Mouse (Mus musculus): ENCODE measurements around the gene Capza1. TPM values are rescaled to one million over a fixed set of nuclear protein-coding genes. Genes with fewer than 3 reads are reported as not detected.

Capza1 gene
- polyA plus RNA-seq, 1 experiment from 2014 or later, result 157 TPM

DNA sequence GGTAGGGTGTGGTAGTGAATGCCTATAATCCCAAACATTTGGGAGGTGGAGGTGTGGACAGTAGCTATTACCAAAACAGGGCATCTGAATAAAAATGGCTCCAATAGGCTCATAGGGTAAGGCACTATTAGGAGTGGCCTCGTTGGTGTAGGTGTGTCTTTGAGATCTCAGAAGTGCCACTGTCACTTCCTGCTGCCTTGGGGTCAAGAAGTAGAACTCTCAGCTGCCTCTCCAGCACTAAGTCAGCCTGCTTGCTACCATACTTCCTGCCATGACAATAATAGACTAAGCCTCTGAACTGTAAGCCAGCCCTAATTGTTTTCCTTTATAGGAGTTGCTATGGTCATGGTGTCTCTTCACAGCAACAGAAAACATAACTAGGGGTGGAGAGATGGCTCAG lies 8.2 kb downstream of the Capza1 start:
- 96% methylated on average over 1 of the region's 1 CpGs for WGBS
- Histone ChIP-seq H3K4me2 (no peak overlapping the region), H3K9ac (no peak overlapping the region), H3K9me3 (no peaks in the 10 kb centered on the region), H3K4me1 (peaks cover 2% of the 10 kb centered on the region), H3K4me3 (no peak overlapping the region), H3K27me3 (replicated peaks) (no peaks in the 10 kb centered on the region), H3K27ac (no peak overlapping the region), H3K36me3 (replicated peaks) (no peaks in the 10 kb centered on the region)
- no peak for ATAC-seq (replicated peaks)

DNA sequence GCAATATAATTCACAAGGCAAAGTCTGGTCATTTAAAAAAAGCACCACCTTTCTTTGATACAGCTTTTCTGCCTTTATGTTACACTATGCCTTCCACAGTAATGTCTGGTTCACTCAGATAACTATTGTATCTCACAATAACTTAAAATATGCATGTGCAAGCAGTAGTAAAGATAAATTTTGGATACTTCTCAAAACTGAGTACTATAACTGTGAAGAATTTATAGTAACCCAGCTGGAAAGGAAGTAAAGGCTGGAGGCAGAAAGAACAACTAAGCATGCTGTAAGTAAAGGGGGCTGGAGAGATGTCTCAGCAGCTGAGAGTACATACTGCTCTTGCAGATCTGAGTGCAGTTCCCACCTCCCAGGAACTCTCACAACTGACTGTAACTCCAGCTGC lies 9.4 kb downstream of the Capza1 start:
- Histone ChIP-seq H3K27ac (no peak overlapping the region), H3K4me3 (no peak overlapping the region), H3K4me2 (no peak overlapping the region), H3K9me3 (no peaks in the 10 kb centered on the region), H3K9ac (no peak overlapping the region), H3K27me3 (replicated peaks) (no peaks in the 10 kb centered on the region), H3K36me3 (replicated peaks) (no peaks in the 10 kb centered on the region), H3K4me1 (no peaks in the 10 kb centered on the region)
- no peak for ATAC-seq (replicated peaks)

DNA sequence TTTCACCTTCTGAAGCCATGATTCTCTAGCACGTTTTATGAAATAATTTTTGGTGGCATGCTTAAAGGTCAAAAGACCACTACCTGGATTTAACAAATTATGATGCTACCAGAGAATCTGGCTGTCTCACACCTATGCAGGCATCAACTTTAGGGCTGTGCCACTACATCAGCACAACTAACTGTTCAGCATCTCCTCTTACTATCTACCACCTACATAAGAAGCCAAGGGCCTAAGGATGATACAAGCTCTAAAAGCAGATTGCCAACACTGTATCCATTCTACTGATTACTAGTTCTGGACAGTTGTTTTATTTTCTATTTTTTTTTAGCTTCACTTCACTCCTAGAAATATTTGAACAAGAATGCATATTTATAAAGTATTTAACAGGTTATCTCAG lies 9.8 kb downstream of the Capza1 start:
- no peaks in the 10 kb centered on the region for H3K9me3 ChIP-seq
- H3K4me1 ChIP-seq, result no peaks in the 10 kb centered on the region
- no peak for ATAC-seq (replicated peaks)
- no peak overlapping the region for H3K9ac ChIP-seq
- H3K4me2 ChIP-seq, result no peak overlapping the region
- no peak overlapping the region for H3K4me3 ChIP-seq
- 95% methylated on average over 1 of the region's 1 CpGs for WGBS
- no peaks in the 10 kb centered on the region for H3K27me3 ChIP-seq (replicated peaks)
- H3K27ac ChIP-seq, result no peak overlapping the region
- H3K36me3 ChIP-seq (replicated peaks), result no peaks in the 10 kb centered on the region

DNA sequence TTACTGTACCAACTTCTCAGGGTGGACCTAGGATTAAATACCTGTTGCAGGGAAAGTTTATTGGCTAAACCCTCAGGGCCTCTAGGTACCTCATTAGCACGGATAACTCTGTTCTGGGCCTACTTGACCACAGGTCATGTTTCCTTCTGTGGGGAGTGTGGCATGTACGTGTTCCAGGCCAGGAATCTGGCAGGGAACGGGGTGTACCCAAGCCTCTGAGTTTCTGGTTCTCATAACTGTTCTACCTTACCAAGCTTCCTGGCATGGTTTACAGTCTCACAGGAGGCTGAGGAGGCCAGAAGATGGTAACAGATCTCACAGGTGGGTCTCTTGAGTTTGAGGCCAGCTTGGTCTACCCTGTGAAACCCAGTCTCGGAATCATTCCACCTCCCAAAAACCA lies 17.7 kb downstream of the Capza1 start:
- Histone ChIP-seq H3K4me2 (no peak overlapping the region), H3K9ac (no peak overlapping the region), H3K9me3 (no peaks in the 10 kb centered on the region), H3K27me3 (replicated peaks) (no peaks in the 10 kb centered on the region), H3K27ac (no peak overlapping the region), H3K36me3 (replicated peaks) (peaks cover 16% of the 10 kb centered on the region), H3K4me3 (no peak overlapping the region), H3K4me1 (no peaks in the 10 kb centered on the region)
- ATAC-seq (replicated peaks), result no peak
- 94% methylated on average over 4 of the region's 4 CpGs for WGBS

DNA sequence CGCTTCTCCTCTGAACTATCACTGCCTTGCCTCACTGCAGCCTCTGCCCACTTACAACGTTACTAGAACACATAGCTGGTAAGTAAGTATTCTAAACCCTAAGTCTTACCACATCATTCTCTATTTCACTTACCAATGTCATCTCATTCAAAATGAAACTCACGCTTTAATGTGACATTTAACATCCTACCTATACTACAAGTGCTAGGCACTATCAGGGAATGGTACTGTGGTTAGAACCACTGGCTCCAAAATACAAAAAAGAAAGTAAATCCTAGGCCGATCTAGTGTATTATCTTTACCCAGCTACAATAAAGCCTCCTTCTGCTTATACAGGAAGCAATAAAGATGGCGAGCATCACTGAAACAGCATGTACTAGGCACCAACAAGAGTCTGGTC lies 23.3 kb downstream of the Capza1 start:
- H3K4me1 ChIP-seq, result no peaks in the 10 kb centered on the region
- H3K27ac ChIP-seq, result no peak overlapping the region
- H3K36me3 ChIP-seq (replicated peaks), result peaks cover 27% of the 10 kb centered on the region
- H3K4me2 ChIP-seq, result no peak overlapping the region
- no peaks in the 10 kb centered on the region for H3K9me3 ChIP-seq
- H3K4me3 ChIP-seq, result no peak overlapping the region
- H3K27me3 ChIP-seq (replicated peaks), result no peaks in the 10 kb centered on the region
- no peak for ATAC-seq (replicated peaks)
- 97% methylated on average over 5 of the region's 5 CpGs for WGBS
- H3K9ac ChIP-seq, result no peak overlapping the region

DNA sequence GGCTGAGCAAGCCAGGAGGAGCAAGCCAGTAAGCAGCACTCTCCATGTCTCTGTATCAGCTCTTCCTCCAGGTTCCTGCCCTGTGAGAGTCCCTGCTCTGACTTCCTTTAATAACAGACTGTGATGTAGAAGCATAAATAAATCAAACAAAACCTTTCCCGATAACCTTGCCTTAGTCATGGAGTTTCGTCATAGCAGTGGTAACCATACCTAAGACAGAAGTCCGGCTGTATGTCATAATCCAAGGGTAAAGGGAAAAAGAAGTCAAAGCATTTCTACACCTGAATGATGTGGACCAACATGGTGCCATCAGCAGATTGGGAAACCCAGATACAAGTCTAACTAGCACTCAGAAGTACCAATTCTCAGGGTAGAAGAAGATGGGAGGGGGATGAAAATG lies 28.5 kb downstream of the Capza1 start:
- no peak overlapping the region for H3K4me2 ChIP-seq
- H3K4me1 ChIP-seq, result no peaks in the 10 kb centered on the region
- 95% methylated on average over 3 of the region's 3 CpGs for WGBS
- H3K27me3 ChIP-seq (replicated peaks), result no peaks in the 10 kb centered on the region
- H3K9ac ChIP-seq, result no peak overlapping the region
- no peak overlapping the region for H3K4me3 ChIP-seq
- H3K9me3 ChIP-seq, result no peaks in the 10 kb centered on the region
- H3K27ac ChIP-seq, result no peak overlapping the region
- peaks cover 39% of the 10 kb centered on the region for H3K36me3 ChIP-seq (replicated peaks)
- no peak for ATAC-seq (replicated peaks)

DNA sequence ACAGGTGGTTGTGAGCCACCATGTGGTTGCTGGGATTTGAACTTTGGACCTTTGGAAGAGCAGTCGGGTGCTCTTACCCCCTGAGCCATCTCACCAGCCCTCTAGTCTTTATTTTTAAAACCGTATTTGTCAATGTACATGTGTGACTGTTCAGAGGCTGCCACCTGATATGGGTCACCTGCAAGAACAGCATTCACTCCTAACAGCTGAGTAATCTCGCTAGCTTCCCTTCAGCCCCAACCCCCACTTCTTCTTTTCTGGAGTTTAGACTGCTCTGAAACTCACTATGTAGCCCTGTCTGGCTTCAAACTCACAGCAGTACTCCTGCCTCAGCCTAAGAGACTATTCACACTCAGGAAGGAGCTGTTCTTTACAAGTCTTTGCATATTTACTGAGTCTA lies 41.9 kb downstream of the Capza1 start:
- Histone ChIP-seq H3K4me3 (no peak overlapping the region), H3K27ac (no peak overlapping the region), H3K9ac (no peak overlapping the region), H3K4me1 (peaks cover 8% of the 10 kb centered on the region), H3K36me3 (replicated peaks) (peaks cover 9% of the 10 kb centered on the region; the same call in 1 of the 2 replicates), H3K4me2 (no peak overlapping the region), H3K27me3 (replicated peaks) (no peaks in the 10 kb centered on the region), H3K9me3 (no peaks in the 10 kb centered on the region)
- ATAC-seq (replicated peaks), result no peak
- 94% methylated on average over 3 of the region's 3 CpGs for WGBS

DNA sequence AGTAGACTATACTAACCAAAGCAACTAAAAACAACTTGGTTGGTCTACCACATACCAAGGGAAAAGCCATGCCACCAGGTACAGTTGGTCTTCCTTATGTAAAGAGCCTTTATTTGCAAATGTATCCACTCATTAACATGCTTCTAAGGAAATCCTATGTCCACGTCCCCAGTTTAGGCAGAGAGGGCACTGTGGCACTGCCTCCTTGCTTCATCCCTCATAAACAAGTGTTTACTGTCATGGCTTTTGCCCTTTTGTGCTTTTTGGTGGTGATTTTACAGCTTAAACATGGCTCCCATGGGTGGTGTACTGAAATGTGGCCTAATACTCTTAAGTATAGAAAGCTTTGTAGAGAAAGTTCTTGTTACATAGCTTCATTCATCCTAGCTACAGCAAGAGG lies 43.9 kb downstream of the Capza1 start:
- no peaks in the 10 kb centered on the region for H3K27me3 ChIP-seq (replicated peaks)
- H3K9me3 ChIP-seq, result no peaks in the 10 kb centered on the region
- no peak for ATAC-seq (replicated peaks)
- no peak overlapping the region for H3K27ac ChIP-seq
- no peak overlapping the region for H3K4me3 ChIP-seq
- no peak overlapping the region for H3K4me2 ChIP-seq
- H3K9ac ChIP-seq, result no peak overlapping the region
- WGBS, result 45% methylated on average over 1 of the region's 1 CpGs
- peaks cover 17% of the 10 kb centered on the region for H3K4me1 ChIP-seq
- H3K36me3 ChIP-seq (replicated peaks), result peaks cover 3% of the 10 kb centered on the region; the same call in 1 of the 2 replicates

DNA sequence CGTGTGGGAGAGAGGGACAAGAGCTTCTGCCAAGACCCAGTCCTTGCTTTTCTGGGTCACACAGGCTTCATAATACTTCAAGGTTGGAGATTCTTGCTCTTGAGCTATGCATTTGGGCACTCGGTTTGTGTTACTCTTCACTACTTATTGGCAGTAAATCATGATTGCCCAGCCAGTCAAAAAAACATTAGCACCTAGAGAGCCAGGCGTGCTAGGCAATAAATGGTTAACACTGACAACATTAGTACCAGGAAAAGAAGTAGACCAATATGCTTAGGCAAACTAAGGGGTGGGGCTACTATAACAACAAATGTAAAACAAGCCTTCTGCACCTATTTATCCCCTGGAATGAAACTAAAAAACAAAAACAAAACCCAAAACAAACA lies 45.6 kb downstream of the Capza1 start:
- no peaks in the 10 kb centered on the region for H3K27me3 ChIP-seq (replicated peaks)
- no peaks in the 10 kb centered on the region for H3K36me3 ChIP-seq (replicated peaks)
- H3K9me3 ChIP-seq, result no peaks in the 10 kb centered on the region
- WGBS, result 14% methylated on average over 3 of the region's 3 CpGs
- H3K4me2 ChIP-seq, result peak overlapping the region; percentile 91
- H3K27ac ChIP-seq, result no peak overlapping the region
- H3K9ac ChIP-seq, result no peak overlapping the region
- H3K4me1 ChIP-seq, result peaks cover 17% of the 10 kb centered on the region
- ATAC-seq (replicated peaks), result no peak
- H3K4me3 ChIP-seq, result peak overlapping the region; percentile 57

DNA sequence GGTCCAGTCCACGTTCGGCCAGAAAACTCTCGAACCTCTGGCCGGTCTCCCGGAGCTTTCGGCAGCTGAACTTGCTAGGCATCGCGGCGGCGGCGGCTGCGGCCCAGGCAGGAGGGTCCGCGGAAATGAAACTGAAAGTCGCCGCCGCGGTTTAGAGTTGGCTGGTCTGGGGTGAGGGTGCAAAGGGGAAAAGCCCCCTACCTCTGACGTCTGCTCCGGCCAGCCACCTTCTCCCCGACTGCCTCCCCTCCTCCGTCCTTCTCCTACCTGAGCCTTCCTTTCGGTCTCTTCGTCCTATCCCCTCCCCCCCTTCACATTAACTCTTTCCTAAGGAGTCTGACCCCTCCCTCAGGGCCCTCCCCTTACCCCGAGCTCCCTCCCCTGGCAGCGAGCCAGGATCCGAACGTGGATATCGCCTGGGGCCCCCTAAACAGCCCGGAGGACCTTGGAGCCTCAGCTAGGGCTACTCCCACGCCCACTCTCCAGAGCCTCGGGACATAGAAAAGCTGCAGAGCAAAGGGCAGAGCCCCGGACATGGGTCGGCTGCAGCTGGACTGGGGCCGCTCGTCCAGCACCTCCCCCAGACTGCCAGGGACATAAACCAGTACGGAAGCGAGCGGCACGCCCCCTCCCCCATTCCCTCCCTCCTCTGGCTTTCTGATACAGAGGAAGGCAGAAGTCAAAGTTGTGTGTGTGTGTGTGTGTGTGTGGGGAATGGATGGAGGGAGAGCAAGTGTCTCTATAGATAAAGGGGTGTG lies 46.1 kb downstream of the Capza1 start, which contains the start of gene Mov10:
Gene Mov10 (minus strand): TSS at position 573 of the 758 bp plus-strand sequence.
- under 1% methylated on average over 40 of the region's 40 CpGs for WGBS
- Histone ChIP-seq H3K4me3 (peak within 1 kb of the TSS; percentile 57), H3K4me2 (peak within 1 kb of the TSS; percentile 91), H3K4me1 (peaks cover 17% of the 10 kb centered on the region), H3K27me3 (replicated peaks) (no peaks in the 10 kb centered on the region), H3K27ac (peak within 1 kb of the TSS; percentile 60), H3K36me3 (replicated peaks) (no peaks in the 10 kb centered on the region), H3K9ac (peak within 1 kb of the TSS; percentile 58), H3K9me3 (no peaks in the 10 kb centered on the region)
- ATAC-seq (replicated peaks), result peak; percentile 75

DNA sequence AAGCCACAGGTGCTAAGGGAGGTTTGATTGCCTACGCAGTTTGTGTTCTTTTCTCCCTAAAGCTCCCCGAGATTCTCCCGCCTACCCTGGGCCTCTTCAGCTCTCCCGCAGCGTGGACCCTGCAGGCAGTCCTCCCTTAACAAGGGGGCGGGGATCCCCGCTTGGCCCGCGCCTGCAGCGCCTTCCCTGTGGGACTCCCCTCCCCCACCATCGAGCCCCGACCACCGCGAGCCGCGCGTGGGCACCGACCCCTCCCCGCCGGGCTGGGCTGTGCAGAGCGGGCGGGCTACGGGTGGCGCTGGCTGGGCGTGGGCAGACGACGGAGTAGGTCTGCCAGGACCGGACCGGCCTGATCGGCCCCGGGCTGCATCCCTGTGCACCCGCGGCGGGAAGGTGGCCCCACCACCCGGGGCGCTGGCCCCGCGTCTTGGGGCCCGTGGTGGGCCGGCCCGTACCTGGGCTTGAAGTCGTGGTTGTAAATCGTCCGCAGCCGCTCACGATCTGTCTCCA lies 46.8 kb downstream of the Capza1 start:
- H3K4me1 ChIP-seq, result peaks cover 17% of the 10 kb centered on the region
- H3K9me3 ChIP-seq, result no peaks in the 10 kb centered on the region
- no peaks in the 10 kb centered on the region for H3K27me3 ChIP-seq (replicated peaks)
- H3K9ac ChIP-seq, result peak overlapping the region; percentile 58
- peak; percentile 91 for ATAC-seq (replicated peaks)
- peak overlapping the region; percentile 57 for H3K4me3 ChIP-seq
- 0% methylated on average over 43 of the region's 46 CpGs for WGBS
- H3K4me2 ChIP-seq, result peak overlapping the region; percentile 91
- H3K36me3 ChIP-seq (replicated peaks), result no peaks in the 10 kb centered on the region
- peak overlapping the region; percentile 60 for H3K27ac ChIP-seq

DNA sequence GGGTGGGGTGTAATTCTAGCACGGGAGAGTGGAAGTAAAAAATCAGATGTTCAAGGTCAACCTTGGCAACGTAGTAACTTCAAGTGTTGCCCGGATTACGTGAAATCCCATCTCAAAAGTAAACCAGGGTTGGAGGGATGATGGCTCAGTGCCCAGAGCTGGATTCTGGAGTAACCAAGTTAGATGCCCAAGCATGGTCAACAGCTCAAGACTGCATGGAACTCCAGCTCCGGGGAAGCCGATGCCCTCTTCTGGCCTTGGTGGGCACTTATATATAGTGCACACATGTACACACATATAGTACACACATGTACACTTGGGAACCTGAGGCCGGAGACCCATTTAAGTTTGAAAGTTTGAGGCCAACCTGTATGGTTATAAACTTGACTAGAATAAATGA lies 48.2 kb downstream of the Capza1 start:
- no peaks in the 10 kb centered on the region for H3K36me3 ChIP-seq (replicated peaks)
- no peak overlapping the region for H3K27ac ChIP-seq
- no peak overlapping the region for H3K9ac ChIP-seq
- H3K27me3 ChIP-seq (replicated peaks), result no peaks in the 10 kb centered on the region
- H3K9me3 ChIP-seq, result no peaks in the 10 kb centered on the region
- H3K4me3 ChIP-seq, result no peak overlapping the region
- ATAC-seq (replicated peaks), result no peak
- peaks cover 17% of the 10 kb centered on the region for H3K4me1 ChIP-seq
- 94% methylated on average over 7 of the region's 7 CpGs for WGBS
- no peak overlapping the region for H3K4me2 ChIP-seq

DNA sequence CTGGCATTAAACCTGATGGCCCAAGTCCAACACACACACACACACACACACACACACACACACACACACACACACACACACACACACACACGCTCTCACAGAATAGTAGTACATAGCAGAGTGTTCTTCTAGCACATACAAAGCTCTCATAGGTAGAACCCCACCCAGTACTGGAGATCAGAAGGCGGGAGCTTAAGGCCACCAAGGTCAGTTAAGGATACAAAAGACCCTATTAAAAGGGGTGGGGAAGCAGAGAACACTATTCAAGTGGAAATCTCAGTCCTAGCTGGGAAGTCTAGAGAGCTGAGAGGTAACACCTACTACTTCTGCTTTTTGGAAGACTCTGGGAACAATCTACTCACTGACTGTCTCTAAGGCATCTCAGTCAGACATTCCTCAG lies 49.0 kb downstream of the Capza1 start:
- 81% methylated on average over 2 of the region's 2 CpGs for WGBS
- peaks cover 17% of the 10 kb centered on the region for H3K4me1 ChIP-seq
- H3K27ac ChIP-seq, result no peak overlapping the region
- H3K4me2 ChIP-seq, result no peak overlapping the region
- H3K9me3 ChIP-seq, result no peaks in the 10 kb centered on the region
- ATAC-seq (replicated peaks), result no peak
- H3K9ac ChIP-seq, result no peak overlapping the region
- H3K27me3 ChIP-seq (replicated peaks), result no peaks in the 10 kb centered on the region
- no peak overlapping the region for H3K4me3 ChIP-seq
- H3K36me3 ChIP-seq (replicated peaks), result no peaks in the 10 kb centered on the region
